Mouse (Mus musculus) small intestine, adult 2 months (tissue): ENCODE measurements at regions not wholly inside any gene's neighbourhood (a gene's known extent, or its start where the extent isn't known, plus 50 kb on each side); places are given as distances from the start of the nearest gene placed in this dataset.

Source experiments
- H3K27ac ChIP-seq: fragments of 200-500 bp; 2 replicates; pipeline ENCODE4 v1.5.1; 2012; ENCODE audit warnings: low read depth, low read length, control low read depth, inconsistent platforms; ENCODE audit not compliant: insufficient read depth
- H3K27me3 ChIP-seq: fragments of 200-500 bp; 2 replicates; pipeline ENCODE4 v1.6.1; 2012; ENCODE audit warnings: mild to moderate bottlenecking, moderate library complexity, low read length, inconsistent platforms; ENCODE audit not compliant: control insufficient read depth, insufficient read depth
- H3K36me3 ChIP-seq: fragments of 200-500 bp; 2 replicates; pipeline ENCODE4 v1.6.1; 2012; ENCODE audit warnings: mild to moderate bottlenecking, low read length, control low read depth, inconsistent platforms; ENCODE audit not compliant: control insufficient read depth, insufficient read depth
- H3K4me1 ChIP-seq: fragments of 200-500 bp; 2 replicates; pipeline ENCODE4 v1.6.1; 2012; ENCODE audit warnings: low read length, inconsistent platforms, mixed read lengths; ENCODE audit not compliant: control insufficient read depth, insufficient read depth, insufficient read length
- H3K4me3 ChIP-seq: fragments of 200-500 bp; 2 replicates; pipeline ENCODE4 v1.5.1; 2012; ENCODE audit warnings: low read depth, mild to moderate bottlenecking, control low read depth, inconsistent platforms, low read length, moderate library complexity
- CTCF ChIP-seq: fragments of 200-500 bp; IDR thresholded peaks from 2 replicates; pipeline ENCODE4 v1.5.1; 2012; ENCODE audit warnings: low read depth, mild to moderate bottlenecking, control low read depth, inconsistent platforms, low read length, moderate library complexity, mixed read lengths; ENCODE audit not compliant: insufficient replicate concordance, insufficient read length; ENCODE audit errors: extremely low read depth
- POLR2A ChIP-seq: fragments of 200-500 bp; IDR thresholded peaks from 2 replicates; pipeline ENCODE4 v1.6.1; 2012; ENCODE audit warnings: low read depth, mild to moderate bottlenecking, control low read depth, inconsistent platforms, low read length, moderate library complexity
- WGBS: fragments of 180-500 bp; shearing (Covaris S2); methylation state at CpG from one replicate; pipeline ENCODE4 v1.1.7; 2018; 5-methylcytosine and 5-hydroxymethylcytosine counted together

GRCm38 (mm10) chr19:45302548-45303241 is 60.8 kb upstream of the Btrc start:
- Histone ChIP-seq H3K36me3 (no peaks in the 10 kb centered on the region), H3K4me1 (0 out of 2 replicates have a peak, but pooled peaks cover 5% of the 10 kb centered on the region), H3K4me3 (peak overlapping the region; percentile 47), H3K27me3 (peaks cover 45% of the 10 kb centered on the region), H3K27ac (no peak overlapping the region)
- WGBS: 21% methylated on average over 16 of the region's 16 CpGs
- TF ChIP-seq POLR2A: no peak
- TF ChIP-seq CTCF: no peak

- TF ChIP-seq CTCF: no peak
- no peak for TF ChIP-seq POLR2A
- peaks cover 45% of the 10 kb centered on the region for H3K27me3 ChIP-seq
- H3K4me1 ChIP-seq: 0 out of 2 replicates have a peak, but pooled peaks cover 5% of the 10 kb centered on the region
- 22% methylated on average over 8 of the region's 8 CpGs for whole genome bisulfite sequencing
- no peaks in the 10 kb centered on the region for H3K36me3 ChIP-seq
- H3K27ac ChIP-seq: no peak overlapping the region
- no peak overlapping the region for H3K4me3 ChIP-seq
Measured at GRCm38 (mm10) chr19:45304538-45304937, 59.0 kb upstream of the Btrc start.

DNA sequence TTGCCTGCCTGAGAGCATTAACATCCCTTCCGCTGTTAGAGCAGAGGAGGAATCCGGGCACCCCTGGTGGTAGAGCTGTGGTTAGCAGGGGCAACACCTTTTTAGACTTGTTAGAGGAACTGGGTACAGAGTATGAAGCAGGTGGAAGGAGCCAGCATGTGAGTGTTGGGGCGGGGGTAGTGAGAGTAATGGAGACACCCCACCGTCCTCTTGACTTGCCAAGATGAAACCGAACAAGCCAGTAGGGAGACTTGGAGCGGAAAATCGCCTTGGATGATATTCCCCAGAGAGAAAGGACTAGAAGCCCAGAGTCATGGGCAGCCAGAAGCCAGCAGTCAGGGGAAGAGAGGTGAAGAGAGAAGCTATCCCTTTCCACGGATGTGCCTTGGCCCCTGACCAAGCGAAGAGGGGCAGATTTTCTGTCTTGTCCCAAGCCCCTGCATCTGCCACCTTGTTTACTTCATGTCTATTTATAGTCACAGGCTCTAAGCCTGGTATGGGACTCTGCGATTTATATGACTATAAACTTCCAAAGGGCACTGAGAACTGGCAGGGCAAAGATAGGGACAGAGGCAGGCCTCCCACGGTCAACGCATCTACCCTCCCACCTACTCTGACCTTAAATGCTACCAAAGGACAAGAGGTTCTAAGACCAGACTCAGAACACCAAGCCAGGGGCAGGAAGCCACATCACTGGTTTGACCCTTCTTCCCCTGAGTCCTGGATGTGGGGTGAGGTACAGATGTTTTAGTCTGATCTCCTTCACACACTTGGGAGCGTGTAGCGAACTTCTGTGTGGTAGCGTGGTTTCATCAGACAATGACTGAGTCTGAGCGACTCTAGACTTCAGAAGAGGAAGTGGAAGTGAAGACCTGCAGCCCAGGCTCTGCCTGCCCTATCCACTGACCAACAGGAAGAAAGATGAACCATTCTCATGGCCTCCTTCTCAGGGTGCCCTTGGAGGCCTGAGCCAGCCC is 55.9 kb upstream of the Btrc start:
- H3K27me3 ChIP-seq: peaks cover 19% of the 10 kb centered on the region
- TF ChIP-seq CTCF: no peak
- TF ChIP-seq POLR2A: no peak
- 47% methylated on average over 16 of the region's 16 CpGs for WGBS
- H3K4me3 ChIP-seq: no peak overlapping the region
- H3K36me3 ChIP-seq: no peaks in the 10 kb centered on the region
- peaks cover 2% of the 10 kb centered on the region for H3K4me1 ChIP-seq
- no peak overlapping the region for H3K27ac ChIP-seq

DNA sequence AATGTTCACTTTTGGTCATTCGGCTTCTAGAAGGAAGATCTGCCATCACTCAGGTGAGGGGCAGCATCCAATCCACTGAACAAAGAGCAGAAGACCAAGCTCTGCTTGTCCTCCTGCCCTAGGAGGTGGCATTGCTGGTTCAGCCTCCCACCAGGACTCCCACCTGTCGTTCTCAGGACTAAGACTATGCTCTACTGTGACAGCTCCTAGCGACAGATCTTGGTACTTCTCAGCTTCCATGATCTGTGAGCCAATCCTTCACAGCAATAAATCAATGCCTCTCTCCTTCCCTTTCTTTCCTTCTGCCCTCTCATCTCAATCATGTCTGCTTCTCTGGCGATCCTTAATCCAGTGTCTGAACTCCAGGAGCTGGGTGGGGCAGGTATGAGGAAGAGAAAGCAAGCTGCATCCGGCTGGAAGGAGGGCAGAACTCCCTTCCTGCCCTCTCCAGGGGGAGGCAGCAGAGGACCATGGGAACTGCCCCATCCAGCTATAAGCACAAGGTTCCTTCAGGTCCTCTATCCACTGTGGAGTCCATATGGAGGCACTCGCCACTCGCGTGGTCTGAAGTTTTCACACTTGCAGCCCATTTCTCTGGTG is 54.8 kb upstream of the Btrc start:
- TF ChIP-seq POLR2A: no peak
- peak; percentile 43; the same call in 1 of the 2 replicates for TF ChIP-seq CTCF
- Histone ChIP-seq H3K4me1 (peaks cover 2% of the 10 kb centered on the region), H3K36me3 (no peaks in the 10 kb centered on the region), H3K27me3 (peaks cover 9% of the 10 kb centered on the region; the same call in 1 of the 2 replicates), H3K27ac (no peak overlapping the region), H3K4me3 (no peak overlapping the region)
- WGBS: 52% methylated on average over 8 of the region's 8 CpGs

DNA sequence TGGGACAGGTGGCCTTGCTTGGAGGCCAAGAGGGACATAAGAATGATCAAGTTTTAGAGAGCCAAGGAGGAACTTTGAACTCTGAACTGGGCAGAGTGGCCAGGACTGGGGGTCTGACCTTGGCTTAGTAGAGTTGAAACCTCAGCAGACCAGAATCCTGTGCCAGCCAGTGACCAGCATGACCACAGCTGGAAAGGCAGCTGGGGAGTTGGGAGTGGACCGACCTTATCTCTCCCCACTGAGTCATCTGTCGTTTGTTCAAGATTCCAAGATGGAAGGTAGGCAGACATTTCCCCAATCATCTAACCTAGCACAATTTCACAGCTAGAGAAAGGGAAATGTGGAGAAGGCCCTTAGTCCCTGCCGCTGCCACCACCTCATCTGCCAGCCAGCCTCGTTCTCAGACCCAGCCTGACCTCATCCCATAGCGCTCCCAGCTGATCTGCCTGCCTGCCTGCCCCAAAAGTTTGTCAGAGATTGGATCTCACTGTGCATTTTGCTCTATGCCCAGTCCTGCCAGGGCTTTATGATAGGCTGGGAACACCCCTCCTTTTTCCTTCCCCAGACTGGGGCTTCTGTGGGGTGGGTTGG is 53.1 kb upstream of the Btrc start:
- Histone ChIP-seq H3K27ac (no peak overlapping the region), H3K4me1 (peaks cover 2% of the 10 kb centered on the region), H3K4me3 (peak overlapping the region; percentile 5; the same call in 1 of the 2 replicates), H3K27me3 (no peaks in the 10 kb centered on the region), H3K36me3 (no peaks in the 10 kb centered on the region)
- WGBS: 36% methylated on average over 5 of the region's 5 CpGs
- TF ChIP-seq POLR2A (no peak), CTCF (no peak)

- TF ChIP-seq CTCF (no peak), POLR2A (no peak)
- Histone ChIP-seq H3K27me3 (no peaks in the 10 kb centered on the region), H3K27ac (no peak overlapping the region), H3K4me1 (peaks cover 2% of the 10 kb centered on the region), H3K4me3 (peak overlapping the region; percentile 12), H3K36me3 (no peaks in the 10 kb centered on the region)
- WGBS: 19% methylated on average over 15 of the region's 15 CpGs
Measured at GRCm38 (mm10) chr19:45310944-45311603, 52.5 kb upstream of the Btrc start.
